38 mouse cellular contexts compared by ENCODE assay signal in the genomic region with DNA sequence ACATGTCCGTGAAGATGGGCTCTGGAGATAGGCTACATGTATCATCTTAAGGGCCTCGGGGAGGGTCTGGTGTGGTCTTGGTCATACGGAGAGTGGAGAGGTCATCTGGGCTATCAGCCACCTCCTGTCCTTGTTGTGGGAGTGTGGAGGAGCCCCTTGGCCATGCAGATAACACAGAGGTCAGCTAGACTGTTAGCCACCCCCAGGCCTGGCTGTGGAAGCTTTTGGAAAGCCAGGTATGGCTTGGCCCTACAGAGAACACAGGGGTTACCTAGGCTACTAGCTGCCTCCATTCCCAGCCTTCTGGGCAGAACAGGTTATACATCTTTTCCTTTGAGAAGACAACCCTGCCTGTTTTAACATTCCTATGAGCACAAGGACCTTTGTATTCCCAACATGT. TPM values are rescaled to one million over a fixed set of nuclear protein-coding genes. Genes with fewer than 3 reads are reported as not detected.
"Had no signal": no experiment of that assay in that cellular context is flagged by ENCODE, and none has a peak within 500 bp of the region (broad histone marks: within the 10 kb centered on the region; RNA-seq: fewer than 3 reads in every experiment).

No protein-coding gene starts in this region.

- H3K4me3 ChIP-seq: left cerebral cortex, adult 2 months; limb, embryonic 10.5 days; limb, embryonic 12.5 days; limb, embryonic 13.5 days; limb, embryonic 15.5 days; liver, embryonic 12.5 days; liver, embryonic 13.5 days; liver, embryonic 15.5 days; lung, embryonic 15.5 days; megakaryocyte, embryonic 14.5 days; midbrain, embryonic 10.5 days; midbrain, embryonic 12.5 days; midbrain, embryonic 13.5 days; midbrain, embryonic 15.5 days; myocyte; neural tube, embryonic 12.5 days had no signal

- H3K27me3 ChIP-seq: limb, embryonic 12.5 days; limb, embryonic 13.5 days; limb, embryonic 15.5 days; liver, embryonic 12.5 days; lung, embryonic 15.5 days; megakaryocyte, embryonic 14.5 days; midbrain, embryonic 12.5 days; midbrain, embryonic 15.5 days; neural tube, embryonic 12.5 days had no signal

- ATAC-seq: liver, embryonic 12.5 days; liver, postnatal 0 days; lung, postnatal 0 days; midbrain, embryonic 13.5 days; midbrain, embryonic 15.5 days; midbrain, embryonic 16.5 days had no signal

- H3K36me3 ChIP-seq: lung, embryonic 15.5 days; midbrain, embryonic 12.5 days had no signal

- DNase-seq: left cerebral cortex, postnatal 4 days; liver; liver, embryonic 13.5 days; liver, postnatal 0 days; lung, adult 18-20 months; lung, adult 2 months; lung, embryonic 14.5 days; lung, postnatal 10 days; lung, postnatal 14 days; lung, postnatal 36 days; lung, postnatal 4 days; midbrain, embryonic 14.5 days had no signal

- H3K27ac ChIP-seq: left cerebral cortex, adult 2 months; limb, embryonic 10.5 days; limb, embryonic 12.5 days; limb, embryonic 13.5 days; limb, embryonic 15.5 days; liver, embryonic 12.5 days; liver, embryonic 13.5 days; liver, embryonic 14.5 days; liver, embryonic 15.5 days; lung, embryonic 15.5 days; macrophage; midbrain, embryonic 10.5 days; midbrain, embryonic 12.5 days; midbrain, embryonic 13.5 days; midbrain, embryonic 15.5 days; neural tube, embryonic 12.5 days had no signal

- H3K9me3 ChIP-seq: limb, embryonic 10.5 days; limb, embryonic 12.5 days; limb, embryonic 13.5 days; limb, embryonic 15.5 days; liver, embryonic 12.5 days; liver, embryonic 13.5 days; liver, embryonic 15.5 days; lung, embryonic 15.5 days; megakaryocyte, embryonic 14.5 days; midbrain, embryonic 10.5 days; midbrain, embryonic 12.5 days; midbrain, embryonic 13.5 days; midbrain, embryonic 15.5 days; neural tube, embryonic 12.5 days had no signal

- H3K4me2 ChIP-seq: limb, embryonic 12.5 days; limb, embryonic 13.5 days; limb, embryonic 15.5 days; liver, embryonic 11.5 days; liver, embryonic 12.5 days; liver, embryonic 13.5 days; liver, embryonic 15.5 days; lung, embryonic 14.5 days; lung, embryonic 15.5 days; midbrain, embryonic 11.5 days; midbrain, embryonic 12.5 days; midbrain, embryonic 13.5 days; midbrain, embryonic 15.5 days; neural tube, embryonic 12.5 days had no signal

- H3K9ac ChIP-seq: limb, embryonic 12.5 days; limb, embryonic 13.5 days; limb, embryonic 15.5 days; liver, embryonic 12.5 days; liver, embryonic 13.5 days; liver, embryonic 14.5 days; liver, embryonic 15.5 days; liver, postnatal 0 days; lung, embryonic 14.5 days; lung, embryonic 15.5 days; midbrain, embryonic 12.5 days; midbrain, embryonic 13.5 days; midbrain, embryonic 15.5 days; neural tube, embryonic 12.5 days had no signal

RNA-seq across cellular contexts. Expression of a gene that starts 2.8 kb away (rescaled TPM):
- total RNA-seq: megakaryocyte, adult 5-6 weeks; monocyte, adult 5-6 weeks had no signal

RNA-seq across cellular contexts. Expression of a gene that starts 56.5 kb away (rescaled TPM):
- total RNA-seq: liver, adult 2 months; megakaryocyte progenitor cell, adult 5-6 weeks had no signal
- polyA plus RNA-seq: liver, adult 2 months; liver, embryonic 16.5 days had no signal
